12 mouse cellular contexts compared by ENCODE assay signal in the genomic region with DNA sequence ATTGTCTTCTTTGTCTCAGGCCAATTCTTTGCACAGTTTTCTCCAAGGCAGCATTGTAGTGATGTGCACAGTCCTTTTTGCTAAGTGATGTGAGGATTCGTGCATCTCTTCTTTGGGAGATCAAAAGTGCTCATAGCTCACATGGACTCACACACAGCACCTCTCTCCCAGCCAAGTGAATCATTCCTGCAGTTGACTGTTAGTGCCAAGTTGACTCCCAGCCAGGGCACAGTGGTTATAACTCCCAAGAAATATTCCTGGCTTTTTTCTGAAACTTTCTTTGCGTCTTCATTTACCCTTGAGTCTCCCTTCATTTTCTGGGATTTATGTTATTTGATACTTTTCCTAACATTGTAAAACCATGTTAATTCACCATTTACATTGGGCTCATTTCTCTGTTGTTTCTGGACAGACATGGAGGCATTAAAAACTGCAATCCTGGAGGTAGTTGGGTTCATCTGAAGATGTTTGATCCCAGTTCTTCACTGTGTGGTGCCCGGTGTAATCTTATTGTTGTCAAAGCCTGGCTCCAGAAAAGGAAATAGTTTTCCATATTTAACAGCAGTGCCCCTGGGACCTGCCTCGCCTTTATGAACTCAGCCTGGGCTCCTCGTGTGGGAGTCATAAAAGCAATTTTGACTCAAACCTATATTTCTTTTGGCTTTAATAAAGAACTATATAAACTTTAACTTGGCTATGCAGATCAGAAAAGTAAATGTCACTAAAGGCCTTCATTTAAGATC. TPM values are rescaled to one million over a fixed set of nuclear protein-coding genes. Genes with fewer than 3 reads are reported as not detected.
DNase-seq lines count a peak whose midpoint lies in the region; ATAC-seq and TF ChIP-seq lines count a peak whose summit lies in the region.
"Had no signal": no experiment of that assay in that cellular context is flagged by ENCODE, and none has a peak within 500 bp of the region (broad histone marks: within the 10 kb centered on the region; RNA-seq: fewer than 3 reads in every experiment).

No protein-coding gene starts in this region.

- no peak overlapping the region for H3K9ac ChIP-seq in lung, embryonic 15.5 days

- 52% methylated on average over 5 of the region's 5 CpGs for WGBS in lung, embryonic 15.5 days

- H3K4me2 ChIP-seq in lung, embryonic 15.5 days: no peak overlapping the region

- intact Hi-C loops in gastrocnemius, adult 2 months (cut with DNase I): no loop called here

- no peak for DNase-seq in lung, adult 18-20 months
- DNase-seq in adrenal gland, postnatal 10 days: peak; percentile 38
- peak; percentile 75 for DNase-seq in gastrocnemius, adult 2 months
- peak; percentile 14 for DNase-seq in heart, postnatal 4 days
- DNase-seq in yolk sac, embryonic 10.5 days (ENCODE audit: low spot score): no peak
- DNase-seq in retina, embryonic 14.5 days (ENCODE audit: low spot score): no peak
- DNase-seq: cerebellum, adult 11-12 months; kidney, adult 11 months; thymus, postnatal 36 days had no signal

- peaks cover 3% of the 10 kb centered on the region; the same call in 1 of the 2 replicates for H3K4me1 ChIP-seq in lung, embryonic 15.5 days

- H3K27me3 ChIP-seq in lung, embryonic 15.5 days: no peaks in the 10 kb centered on the region

- 0 out of 2 replicates have a peak overlapping the region, but pooled peaks have one; percentile 6 for H3K27ac ChIP-seq in lung, embryonic 15.5 days
- H3K27ac ChIP-seq in gastrocnemius, adult 2 months: peak overlapping the region; percentile 58
- H3K27ac ChIP-seq: layer of hippocampus, adult 2 months had no signal

- no peaks in the 10 kb centered on the region for H3K9me3 ChIP-seq in lung, embryonic 15.5 days

- no peak for ATAC-seq in lung, embryonic 15.5 days (ENCODE audit: borderline replicate concordance, extremely low read depth, low FRiP score, low TSS enrichment)
- ATAC-seq: activated CD4-positive, CD25-positive, alpha-beta regulatory T cell, adult 4 months had no signal

- no peak overlapping the region for H3K4me3 ChIP-seq in lung, embryonic 15.5 days
- no peak overlapping the region for H3K4me3 ChIP-seq in gastrocnemius, adult 2 months
- H3K4me3 ChIP-seq: layer of hippocampus, adult 2 months had no signal

- no peak for TF ChIP-seq CTCF in gastrocnemius, adult 2 months (IDR thresholded peaks at IDR 0.05)

- H3K36me3 ChIP-seq in lung, embryonic 15.5 days: no peaks in the 10 kb centered on the region

RNA-seq across cellular contexts. Expression of gene Sec61g, which starts 38.3 kb away (rescaled TPM):
- 36.9 and 44.9 TPM in 2 replicates for polyA plus RNA-seq in lung, embryonic 15.5 days (2015; fragmentation: Nextera tagmentation; extraction: Ambion mirVana)
- total RNA-seq in adrenal gland, postnatal 10 days (2021): 1 to 10 TPM; 8.6 to 9.6 TPM
- 1 to 10 TPM; 2.3 to 3.5 TPM for total RNA-seq in gastrocnemius, adult 2 months (2021)
- 1 to 10 TPM; 4.6 to 5.4 TPM for total RNA-seq in heart, postnatal 4 days (2021)

Comparison
In these comparisons a context has a peak if more than half of its experiments do, and no peak if none do; other contexts are left out.
1. DNase-seq: peak in adrenal gland, postnatal 10 days (single experiment), gastrocnemius, adult 2 months (single experiment) and heart, postnatal 4 days (single experiment); none in lung, adult 18-20 months (0 of 2), yolk sac, embryonic 10.5 days (single experiment) and retina, embryonic 14.5 days (single experiment).